Mouse (Mus musculus) layer of hippocampus, adult 9-10 months (tissue): ENCODE measurements around the gene Nfib.

Source experiments
- DNase-seq: peaks from one replicate; pipeline ENCODE4 v3.0.0; 2022; ENCODE audit warnings: low spot score

The Nfib gene

DNA sequence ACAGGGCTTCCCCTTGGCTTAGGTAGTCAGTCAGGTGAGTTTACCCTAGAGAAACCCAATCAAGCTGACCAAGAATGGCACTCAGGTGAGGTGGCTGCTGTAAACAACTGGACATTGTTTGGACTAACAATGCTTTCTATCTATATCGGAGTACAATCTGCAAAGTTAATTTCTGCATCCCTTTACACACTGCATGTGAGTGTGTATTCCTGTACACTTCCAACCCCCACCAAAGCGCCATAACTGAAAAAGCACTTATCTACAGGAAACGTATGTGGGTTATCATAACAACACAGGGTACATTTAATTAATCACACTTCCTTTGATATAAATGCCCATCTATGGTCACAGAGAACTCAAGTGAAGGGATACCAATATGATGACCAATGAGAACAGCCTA is 346.4 kb downstream of the Nfib start:
- DNase-seq, result no peak

DNA sequence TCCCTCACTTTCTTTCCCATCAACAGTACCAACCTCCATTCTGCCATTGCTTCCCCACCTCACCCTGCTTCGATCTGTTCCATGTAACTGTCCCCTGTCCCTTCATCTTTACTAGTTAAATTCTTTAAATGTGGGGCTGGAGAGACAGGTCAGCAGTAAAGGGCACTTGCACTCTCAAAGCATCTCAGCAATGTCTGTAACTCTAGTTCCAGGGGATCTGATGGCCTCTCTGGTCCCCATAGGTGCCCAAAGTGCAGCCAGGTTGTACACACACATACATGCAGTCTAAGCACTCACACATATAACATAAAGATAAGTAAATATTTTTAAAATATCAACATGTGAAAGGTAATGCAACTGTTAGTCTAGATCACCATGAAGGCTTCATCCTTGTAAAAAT is 356.5 kb downstream of the Nfib start:
- no peak for DNase-seq

DNA sequence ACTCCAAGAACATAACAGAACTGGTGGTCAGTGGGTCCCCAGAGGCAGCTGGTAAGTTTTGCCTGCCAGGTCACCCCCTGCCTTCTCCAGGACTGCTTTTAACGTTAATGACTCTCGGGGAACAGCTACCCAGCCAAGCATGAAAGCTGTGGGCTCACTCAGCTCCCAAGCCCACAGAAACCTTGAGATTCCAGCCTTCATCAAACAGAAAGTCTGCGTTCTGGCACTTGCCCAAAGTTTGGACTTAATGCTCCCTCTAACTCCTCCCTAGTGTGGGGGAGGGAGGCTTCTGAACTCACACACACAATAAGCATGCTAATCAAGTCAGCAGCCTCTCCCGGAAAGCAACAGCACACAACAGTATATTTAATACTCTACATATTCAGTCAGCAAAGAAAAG is 360.8 kb downstream of the Nfib start:
- DNase-seq, result no peak

DNA sequence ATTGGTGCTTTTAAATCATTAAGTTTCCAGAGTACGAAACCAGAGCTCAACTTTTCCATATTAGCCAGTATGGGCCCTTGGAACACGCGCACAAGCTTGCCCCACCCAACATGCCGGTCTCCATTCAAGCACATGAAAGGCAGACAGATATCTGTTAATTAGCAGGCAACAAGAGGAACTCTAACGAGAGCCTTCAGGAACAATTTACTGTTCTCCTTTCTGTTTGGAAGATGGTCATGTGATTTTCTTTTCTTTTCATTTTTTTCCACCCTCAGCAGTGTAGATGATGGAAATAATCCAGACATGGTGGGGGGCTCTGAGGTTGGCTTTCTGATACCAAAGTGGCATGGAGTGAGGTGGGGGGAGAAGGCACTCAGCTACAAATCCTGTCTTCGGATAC is 361.3 kb downstream of the Nfib start:
- no peak for DNase-seq

DNA sequence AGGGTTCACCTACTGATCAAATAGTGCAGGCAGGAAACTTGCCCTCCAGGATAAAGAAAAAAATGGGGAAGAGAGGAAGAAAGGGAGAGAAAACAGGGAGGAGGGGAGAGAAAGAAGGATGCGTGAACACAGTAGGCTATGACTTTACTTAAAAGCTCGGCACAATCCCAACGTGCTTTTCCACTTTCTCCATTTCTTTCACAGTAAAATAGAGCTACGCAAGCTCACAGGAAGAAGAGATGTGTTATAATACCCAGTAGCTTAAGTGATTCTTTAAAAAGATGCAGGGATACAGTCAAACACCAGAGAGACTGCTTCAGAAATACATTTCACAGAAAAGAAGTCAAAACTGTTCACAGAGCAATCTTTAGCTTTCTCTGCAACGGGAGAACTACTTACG is 366.6 kb downstream of the Nfib start:
- no peak for DNase-seq

DNA sequence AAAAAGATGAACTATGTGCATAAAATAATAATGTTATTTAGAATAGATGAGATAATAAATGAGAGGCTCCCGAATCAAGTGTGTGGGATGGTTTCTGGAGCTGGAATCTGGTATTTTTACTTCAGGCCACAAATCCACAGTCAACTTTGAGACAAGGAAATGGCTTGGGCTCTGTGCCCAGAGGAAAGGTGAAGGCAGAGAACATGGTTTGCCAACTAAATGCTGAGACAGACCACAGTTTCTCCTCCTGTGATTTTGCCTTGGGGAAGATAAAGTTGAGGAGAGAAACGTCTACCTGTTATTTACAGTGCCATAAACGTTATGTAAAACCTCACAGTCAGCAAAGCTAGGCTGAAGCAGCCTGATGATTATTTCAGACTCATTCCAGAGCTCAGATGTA is 367.1 kb downstream of the Nfib start:
- DNase-seq, result no peak

DNA sequence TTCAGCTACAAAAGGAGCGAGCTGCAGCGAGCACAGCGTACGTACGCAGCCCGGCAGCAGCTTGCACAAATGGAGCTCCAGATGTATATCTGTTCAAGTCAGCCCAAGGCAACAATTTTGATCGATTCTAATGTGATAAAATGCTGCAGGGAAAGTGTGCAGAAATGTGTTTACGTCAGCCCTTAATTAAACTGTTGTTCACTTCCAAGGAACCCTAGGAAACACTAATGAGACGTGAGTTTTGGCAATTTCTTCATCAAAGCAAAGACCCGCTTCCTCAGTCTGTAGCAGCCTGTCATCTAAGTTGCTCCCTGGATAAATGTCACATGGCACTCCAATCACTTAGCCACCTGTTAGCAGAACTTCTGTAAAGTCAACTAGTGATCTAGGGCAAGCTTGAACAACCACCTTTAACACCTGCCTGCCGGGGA is 368.6 kb downstream of the Nfib start:
- no peak for DNase-seq

DNA sequence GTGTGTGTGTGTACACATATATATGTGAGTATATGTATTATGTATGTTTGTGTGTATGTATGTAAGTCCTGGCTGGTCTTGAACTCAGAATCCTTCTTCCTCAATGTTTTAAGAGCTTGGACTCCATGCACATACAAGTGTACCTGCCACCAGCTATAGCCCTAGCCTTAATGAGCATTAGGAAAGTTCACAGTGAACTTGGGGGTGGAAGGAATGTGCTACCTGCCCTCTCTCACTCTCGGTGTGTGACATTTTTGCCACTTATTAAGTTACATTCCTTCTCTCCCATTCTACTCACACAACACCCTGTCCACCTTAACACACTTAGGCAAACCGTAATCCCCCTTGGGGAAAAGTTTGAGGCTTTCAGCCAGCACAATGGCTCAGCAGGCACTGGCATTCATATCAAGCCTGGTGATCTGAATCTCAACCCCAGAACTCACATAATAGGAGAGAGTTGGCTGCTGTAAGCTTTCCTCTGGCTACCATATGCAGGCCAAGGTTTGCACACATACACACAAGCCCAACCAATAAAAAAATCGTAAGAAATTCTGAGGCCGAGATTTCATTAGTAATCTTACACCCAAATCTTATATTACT is 370.2 kb downstream of the Nfib start:
- DNase-seq, result no peak

DNA sequence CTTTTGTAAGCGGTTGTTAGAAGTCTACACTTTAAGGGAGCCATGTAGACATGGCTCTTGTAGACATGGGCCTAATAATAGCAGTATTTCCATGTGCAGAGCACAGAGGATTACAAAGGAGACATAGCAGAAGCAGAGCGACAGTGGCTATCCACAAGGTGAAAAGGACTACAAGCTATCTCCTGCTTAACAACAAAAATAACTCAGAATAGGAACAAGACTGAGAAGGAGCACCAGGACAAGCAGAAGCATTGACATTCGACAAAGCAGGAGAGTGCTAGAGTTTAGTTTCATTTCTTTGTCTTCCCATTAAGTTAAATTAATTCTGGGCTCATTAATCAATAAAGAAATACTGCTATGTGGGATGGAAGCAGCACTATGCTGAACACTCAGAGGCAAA is 372.1 kb downstream of the Nfib start:
- no peak for DNase-seq

DNA sequence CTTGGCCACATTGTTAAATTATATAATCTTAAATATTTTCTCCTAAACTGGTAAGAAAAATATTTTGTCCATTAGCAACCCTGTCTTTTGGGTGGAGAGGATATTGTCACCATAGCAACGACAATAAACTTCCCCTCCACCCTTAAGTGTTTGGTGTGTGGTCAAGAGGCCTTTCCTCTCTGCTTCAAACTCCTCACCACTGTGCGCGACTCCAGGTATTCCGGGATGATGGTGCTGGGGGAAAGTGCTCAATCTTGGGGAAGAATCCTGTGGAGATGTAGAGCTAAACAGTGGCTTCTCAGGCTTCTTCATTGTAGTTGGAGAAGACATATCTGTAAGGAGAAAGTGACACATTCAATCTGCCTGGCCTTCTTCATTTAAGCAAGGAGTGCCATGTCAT is 375.5 kb downstream of the Nfib start:
- no peak for DNase-seq

DNA sequence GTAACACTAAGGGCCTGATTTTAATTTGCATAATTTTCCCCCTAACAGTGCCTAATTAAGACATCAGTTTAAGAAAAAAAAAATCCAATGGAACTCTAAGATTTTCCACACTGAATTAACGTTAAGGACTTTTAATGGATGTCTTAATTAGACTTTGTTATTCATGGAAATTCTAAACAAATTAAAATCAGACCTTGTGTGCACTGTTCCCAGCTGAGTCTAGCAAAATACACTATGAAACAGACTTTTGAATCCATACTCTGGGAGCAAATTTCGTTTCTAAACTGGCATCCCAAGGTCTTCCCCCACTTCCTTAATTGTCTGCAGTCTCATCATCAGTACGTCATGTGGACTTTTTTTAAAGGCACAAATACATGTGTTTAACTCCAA is 379.4 kb downstream of the Nfib start:
- no peak for DNase-seq

DNA sequence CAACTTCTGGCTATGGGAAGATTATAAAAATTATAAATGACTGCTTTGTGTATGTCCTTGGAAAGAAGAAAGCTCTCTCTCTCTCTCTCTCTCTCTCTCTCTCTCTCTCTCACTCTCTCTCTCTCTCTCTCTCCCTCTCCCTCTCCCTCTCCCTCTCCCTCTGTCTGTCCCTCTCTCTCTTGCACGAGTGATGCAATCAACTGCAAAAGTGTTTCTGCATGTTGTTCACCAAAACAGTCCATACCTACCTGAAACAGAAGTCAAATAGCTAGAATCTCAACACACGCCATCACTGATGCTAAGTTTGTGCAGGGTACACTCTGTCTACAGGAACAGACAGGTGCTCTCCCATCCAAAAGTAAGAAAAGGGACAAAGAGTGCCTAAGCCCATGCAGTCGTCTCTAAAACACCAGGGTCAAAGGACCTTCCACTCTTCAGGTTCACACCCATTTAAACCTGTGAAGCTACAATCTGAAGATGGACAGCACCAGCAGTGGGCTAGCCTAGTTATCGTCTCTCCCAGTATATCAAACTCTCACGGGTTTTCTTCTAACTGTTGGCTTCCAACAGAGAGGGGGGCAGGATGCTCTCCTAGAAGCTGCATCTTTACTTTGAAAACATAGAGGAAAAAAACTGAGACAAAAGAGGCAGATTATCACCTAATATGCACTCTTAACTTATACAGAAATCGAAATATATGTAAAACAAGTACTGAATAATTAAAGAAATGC is 380.0 kb downstream of the Nfib start:
- no peak for DNase-seq

DNA sequence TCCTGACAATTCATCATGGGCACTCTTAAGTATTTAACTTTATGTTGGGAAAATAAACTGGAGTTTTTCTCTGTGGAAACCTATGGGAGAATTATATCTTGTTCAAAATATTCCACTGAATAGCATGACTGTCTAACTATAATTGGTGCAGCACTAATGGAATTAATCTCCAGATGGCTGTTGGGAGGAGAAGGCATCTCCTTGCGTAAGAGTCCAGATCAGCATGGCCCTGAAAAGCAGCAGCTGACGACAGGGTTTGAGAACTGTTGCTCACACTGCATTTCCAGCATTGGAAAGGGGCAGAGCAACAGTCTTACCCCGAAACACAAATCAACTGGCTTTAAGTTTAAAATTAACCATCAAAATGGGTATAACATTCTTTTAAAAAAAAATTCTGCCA is 380.6 kb downstream of the Nfib start:
- DNase-seq, result no peak

DNA sequence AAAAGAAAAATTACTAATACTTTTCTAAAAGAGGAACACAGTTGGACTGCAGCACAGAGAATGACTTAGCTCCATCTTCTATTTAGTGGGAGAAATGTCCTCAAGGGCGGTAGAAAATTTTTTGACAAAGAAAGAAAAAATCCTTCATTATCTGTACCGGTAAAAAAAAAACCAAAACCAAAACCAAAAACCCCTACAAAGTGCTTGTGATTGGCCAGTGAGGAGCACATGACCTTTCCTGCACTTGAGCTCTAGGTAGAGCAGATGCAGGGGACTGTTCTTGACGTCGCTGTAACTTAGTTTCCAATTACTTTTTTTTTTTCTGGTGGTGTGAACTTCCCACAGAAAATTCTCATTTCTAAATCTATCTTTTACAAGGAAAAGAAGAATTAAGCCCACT is 384.5 kb downstream of the Nfib start:
- no peak for DNase-seq

DNA sequence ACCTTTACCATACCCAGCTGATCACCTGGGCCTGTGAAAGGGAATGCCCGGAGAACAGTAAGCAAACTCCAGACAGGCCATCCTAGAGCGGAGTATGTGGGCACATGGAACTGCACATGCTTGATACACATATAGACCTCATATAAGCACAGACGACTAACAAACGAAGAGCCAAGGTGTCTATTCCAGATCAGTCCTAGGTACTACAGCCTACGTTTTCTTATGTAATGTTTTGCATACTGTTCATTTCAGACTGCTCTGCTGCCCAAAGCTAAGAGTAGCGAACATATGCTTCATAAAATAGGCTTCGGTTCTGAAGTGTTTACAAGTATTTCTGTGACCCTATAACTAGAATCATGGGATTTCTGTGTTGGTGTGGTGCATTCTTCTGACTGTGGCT is 386.2 kb downstream of the Nfib start:
- no peak for DNase-seq

DNA sequence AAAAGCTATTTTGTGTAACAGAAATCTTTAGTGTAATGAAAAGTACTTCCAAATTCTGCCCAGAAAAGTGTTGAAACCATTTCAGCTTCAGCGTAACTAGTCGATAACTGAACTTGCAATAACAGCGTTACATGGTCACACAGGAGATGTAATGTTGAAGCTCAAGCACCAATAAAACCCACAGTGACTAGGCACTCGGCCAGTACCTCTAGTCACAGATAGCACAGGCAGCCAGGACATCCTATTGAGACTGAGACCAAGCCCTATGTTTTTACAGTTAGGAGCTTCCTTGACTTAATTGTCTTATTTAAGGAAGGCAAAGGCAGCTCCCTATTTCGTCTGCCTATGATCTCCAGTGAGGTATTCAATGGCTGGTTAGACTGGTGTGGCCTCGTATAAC is 389.4 kb downstream of the Nfib start:
- DNase-seq, result no peak

DNA sequence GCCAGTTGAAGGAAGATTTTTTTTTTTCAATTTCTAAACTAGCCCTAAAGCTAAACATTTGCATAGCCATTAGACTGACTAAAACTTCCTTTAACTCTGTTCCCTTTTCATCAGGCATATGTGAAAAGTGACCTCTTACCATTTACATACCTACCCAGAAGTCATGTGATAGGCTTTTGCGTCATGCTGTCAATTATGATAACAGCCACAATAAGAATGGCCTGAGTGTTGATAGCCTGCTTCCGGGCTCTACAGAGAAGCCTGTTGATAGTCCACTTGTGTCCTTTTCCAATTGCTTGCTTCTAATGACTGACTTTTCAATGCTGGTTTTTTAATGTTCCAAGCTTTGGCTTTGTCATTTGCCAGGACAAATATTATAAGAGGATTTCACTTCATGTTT is 389.8 kb downstream of the Nfib start:
- DNase-seq, result no peak

DNA sequence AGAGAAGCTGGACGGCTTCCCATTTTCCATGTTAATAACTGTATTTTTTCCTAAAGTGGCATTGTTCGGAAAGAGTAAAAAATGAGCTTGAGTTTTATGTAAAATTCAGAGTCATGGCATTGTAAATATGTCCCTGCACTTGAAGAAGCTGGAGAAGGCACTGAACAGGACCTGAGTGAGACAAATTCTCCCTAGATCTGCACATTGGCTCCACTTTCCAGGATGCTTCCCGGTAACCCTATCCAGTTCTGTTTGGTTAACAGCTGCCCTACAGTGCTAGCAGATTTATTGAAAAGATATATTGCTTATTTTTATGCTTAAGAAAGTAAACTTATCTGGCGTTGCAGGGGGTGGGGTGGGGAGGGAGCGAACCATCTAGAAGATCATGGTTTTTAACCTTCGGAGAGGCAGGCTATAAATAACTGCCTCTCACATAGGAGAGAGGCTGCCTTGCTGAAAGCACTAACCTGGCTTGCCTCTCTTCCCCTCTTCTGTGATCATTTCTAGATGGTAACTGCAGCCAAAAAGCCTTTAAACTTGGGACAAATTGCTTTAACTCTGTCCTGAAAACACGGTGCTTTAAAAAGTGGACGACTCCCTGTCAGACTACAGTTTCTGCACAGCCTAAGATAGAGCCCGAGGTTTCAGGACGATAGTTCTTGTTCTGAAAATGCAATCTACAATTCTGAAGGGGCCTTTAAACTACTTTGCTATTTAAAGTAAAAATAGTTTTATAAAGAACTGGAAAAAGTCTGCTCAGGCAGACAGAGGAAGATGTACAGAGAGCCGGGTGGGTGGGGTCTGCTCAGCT is 394.4 kb downstream of the Nfib start:
- DNase-seq, result no peak

DNA sequence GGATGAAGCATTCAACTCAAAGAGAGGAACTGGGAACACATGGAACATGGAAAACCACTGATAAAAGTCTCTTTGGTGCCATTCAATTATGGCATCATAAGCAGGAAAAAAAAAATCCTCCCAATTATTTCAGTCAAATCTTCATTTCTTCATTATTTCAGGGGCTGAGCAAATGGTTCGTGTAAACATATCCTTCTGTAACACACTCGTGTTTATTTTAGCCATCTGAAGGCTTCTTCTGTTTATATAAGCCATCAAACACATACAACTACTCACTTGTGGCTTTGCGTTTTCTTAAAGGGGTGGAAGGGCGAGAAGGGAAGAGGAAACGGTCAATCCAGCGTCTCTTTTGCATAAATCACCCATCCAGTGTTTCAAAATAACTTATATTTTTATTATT is 399.5 kb downstream of the Nfib start:
- DNase-seq, result no peak

DNA sequence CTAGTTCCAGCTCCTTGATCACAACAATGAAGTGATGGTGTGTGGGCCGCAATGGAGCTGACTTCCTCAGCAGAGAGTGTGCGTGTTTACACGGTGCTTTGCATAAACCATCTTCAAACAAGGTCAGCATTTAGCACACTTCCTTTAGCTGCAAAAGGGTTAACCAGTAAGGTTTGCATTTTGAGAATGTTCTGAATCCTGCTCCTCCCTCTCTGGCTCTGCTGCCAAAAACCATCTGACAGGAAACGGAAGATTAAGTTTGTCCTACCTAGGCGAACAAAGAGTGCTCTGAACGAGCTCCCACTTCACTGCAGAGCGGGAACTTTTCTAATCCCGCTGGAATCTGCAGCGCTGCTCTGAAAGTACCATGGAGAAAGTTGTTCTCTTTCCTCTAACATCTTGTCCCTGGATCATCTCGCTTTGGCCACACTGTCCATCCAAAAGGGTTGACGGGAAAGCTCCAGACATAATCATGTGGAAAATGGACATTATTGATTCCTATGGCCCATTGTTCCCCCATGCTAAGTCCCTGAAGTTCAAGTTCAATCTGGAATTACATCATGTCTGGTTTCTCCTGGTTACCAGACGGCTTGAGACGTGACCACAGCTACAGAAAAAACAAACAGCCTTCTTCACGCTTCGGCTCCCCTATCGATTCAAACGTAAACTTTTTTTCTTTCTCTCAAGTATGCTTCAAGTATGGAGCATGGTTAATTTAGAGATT is 401.2 kb downstream of the Nfib start:
- no peak for DNase-seq

DNA sequence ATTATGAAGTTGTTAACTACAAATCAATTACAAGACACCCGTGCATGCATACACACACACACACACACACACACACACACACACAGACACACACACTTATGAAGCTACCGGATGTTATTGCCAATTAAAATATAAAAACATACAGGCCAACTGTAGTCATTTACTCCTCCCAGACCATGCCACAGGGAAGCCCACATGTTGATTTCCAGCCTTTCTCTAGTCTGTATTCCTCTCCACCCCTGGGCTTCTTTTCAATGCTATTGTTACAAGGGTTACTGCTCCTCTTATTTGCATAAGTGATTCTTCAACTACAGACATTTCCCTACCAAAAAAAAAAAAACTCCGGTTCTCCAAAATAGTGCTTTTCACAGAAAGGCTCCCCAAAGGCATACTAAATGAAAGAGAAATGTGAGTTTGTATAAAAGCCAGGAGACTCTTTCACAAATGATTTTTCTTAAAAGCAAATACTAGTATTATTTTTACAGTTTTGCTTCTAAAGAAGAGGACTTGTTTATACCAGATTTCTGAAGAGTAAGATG is 402.1 kb downstream of the Nfib start:
- DNase-seq, result no peak

DNA sequence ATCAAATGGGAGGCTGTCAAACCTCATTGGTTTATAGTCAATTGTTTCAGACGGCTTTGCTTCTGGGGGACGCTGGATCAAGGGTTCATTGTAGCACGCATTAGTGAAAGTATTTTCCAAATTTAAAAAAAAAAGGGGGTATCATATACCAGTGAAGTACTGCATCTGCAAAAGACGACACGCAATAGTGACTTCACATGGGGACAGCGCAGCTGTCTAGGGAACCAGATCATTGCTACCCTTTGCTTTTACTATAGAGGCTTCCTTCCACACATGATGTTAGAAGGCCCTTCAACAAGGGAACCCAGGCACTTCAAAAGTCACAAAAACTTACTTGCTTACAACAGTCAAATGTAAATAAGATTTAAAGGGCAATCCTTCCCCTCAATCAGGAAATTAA is 402.6 kb downstream of the Nfib start:
- DNase-seq, result no peak
